Mouse (Mus musculus) ES-Bruce4 (cell line): Measurements from ENCODE around the gene Zp2.

Experiments
- CTCF ChIP-seq: IDR thresholded peaks from one replicate; pipeline ENCODE4 v1.8.1; 2011; ENCODE audit warnings: low read depth, low read length
- POLR2A ChIP-seq: IDR thresholded peaks from one replicate; pipeline ENCODE4 v1.8.1; 2011; ENCODE audit warnings: low read length; ENCODE audit not compliant: insufficient read depth

DNA sequence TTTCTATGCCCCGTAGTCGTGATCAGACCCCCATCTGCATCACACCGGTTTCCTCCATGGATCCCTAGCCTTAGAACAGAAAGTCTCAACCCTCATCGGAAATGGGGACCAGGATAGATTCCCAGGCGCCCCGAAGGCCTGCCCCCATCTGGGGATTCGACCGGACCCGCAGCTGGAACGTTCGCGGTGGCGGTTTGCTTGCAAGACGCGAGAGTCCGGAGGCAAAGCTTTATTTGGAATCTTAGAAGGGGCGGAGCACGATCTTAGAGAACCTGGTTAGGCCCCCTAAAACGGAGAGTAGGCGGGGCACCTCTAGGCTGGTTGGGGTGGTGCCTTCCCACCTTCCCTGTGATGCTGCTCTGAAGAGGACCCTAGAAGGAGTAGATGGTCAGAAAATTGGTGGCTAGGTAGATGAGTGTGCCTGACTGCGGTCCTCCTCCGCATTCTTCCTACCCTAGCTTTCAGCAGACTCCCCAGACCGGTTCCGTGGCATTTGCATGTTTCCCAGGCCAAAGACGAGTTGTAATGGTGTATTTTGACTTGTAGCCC lies 42.0 kb downstream of the Zp2 start:
- no peak for TF ChIP-seq POLR2A
- TF ChIP-seq CTCF: no peak
